Mouse (Mus musculus): Measurements from ENCODE around the gene Gpha2.

DNA sequence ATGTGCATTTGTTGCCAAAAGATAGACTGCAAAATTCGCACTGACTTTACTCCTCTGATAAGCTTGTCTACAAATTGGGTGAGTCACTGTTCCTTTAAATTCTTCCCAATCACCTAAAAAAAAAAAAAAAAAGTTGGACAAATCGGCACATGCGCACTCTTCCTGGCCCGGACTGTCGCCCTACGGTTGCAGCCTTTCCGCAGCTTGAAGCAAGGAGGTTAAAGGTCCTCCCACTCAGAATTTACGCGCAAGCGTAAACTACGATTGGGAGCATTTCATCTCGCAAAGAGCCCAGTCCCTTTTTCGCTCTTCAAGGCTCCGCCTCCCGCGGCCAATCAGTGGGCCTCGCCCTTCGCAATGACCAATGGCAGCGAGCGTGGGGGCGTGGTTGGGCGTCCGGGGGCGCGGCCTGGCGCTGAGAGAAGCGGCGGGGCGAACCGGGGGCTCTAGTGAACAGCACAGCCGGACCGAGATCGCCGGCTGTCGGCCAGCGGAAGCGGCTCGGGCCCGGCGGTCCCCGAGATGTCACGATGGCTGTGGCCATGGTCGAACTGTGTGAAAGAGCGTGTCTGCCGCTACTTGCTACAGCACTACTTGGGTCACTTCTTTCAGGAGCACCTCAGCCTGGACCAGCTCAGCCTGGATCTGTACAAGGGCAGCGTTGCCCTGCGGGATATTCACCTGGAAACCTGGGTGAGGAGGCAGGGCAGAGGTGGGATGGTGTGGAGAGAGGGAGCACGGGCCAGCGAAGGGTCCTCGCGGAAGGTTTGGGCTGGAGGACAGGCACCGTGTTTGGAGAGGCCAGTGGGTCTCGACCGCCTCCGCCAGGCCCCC lies 15.3 kb downstream of the Gpha2 start, which contains the start of gene Atg2a:
- TF ChIP-seq CTCF (IDR thresholded peaks at IDR 0.05; ENCODE audit: borderline replicate concordance, insufficient read depth, low read length): no peak
- TF ChIP-seq POLR2A (IDR thresholded peaks at IDR 0.05; ENCODE audit: low read depth, low read length): peak; percentile 83

Data from embryonic fibroblast, embryonic 13.5 days (primary cell).